Mouse (Mus musculus): ENCODE results near the gene Cdc27. TPM values are rescaled to one million over a fixed set of nuclear protein-coding genes. Genes with fewer than 3 reads are reported as not detected.
A peak's percentile ranks its signal among the peaks of the same experiment; 100 is the strongest.
"Not testable (repeated sequence)": the region's sequence is repeated elsewhere in the genome, so short reads cannot be mapped to it uniquely, and the experiment has no call there.

Cdc27 gene
- total RNA-seq, 2 experiments from 2014 or later: 53.2 to 57.8 TPM

- peak; percentile 51 to 68 for DNase-seq (ENCODE audit: low spot score in 2 of 2)
These were observed 21.0 kb upstream of the Cdc27 start for GRCm38 (mm10) chr11:104571373-104571772.

GRCm38 (mm10) chr11:104570515-104570914 is 20.1 kb upstream of the Cdc27 start:
- not testable (repeated sequence) for DNase-seq (ENCODE audit: low spot score in 2 of 2)

GRCm38 (mm10) chr11:104568326-104568725 is 17.9 kb upstream of the Cdc27 start:
- DNase-seq (ENCODE audit: low spot score in 2 of 2): no peak

GRCm38 (mm10) chr11:104567736-104568135 is 17.3 kb upstream of the Cdc27 start:
- DNase-seq (ENCODE audit: low spot score in 2 of 2): peak in 1 of 2 experiments; percentile 42

- no peak for DNase-seq (ENCODE audit: low spot score in 2 of 2)
These were observed 16.4 kb upstream of the Cdc27 start for GRCm38 (mm10) chr11:104566796-104567195.

- no peak for DNase-seq (ENCODE audit: low spot score in 2 of 2)
These were observed 15.7 kb upstream of the Cdc27 start for GRCm38 (mm10) chr11:104566097-104566496.

GRCm38 (mm10) chr11:104565172-104565571 is 14.8 kb upstream of the Cdc27 start:
- no peak for DNase-seq (ENCODE audit: low spot score in 2 of 2)

- peak in 1 of 2 experiments; percentile 42 for DNase-seq (ENCODE audit: low spot score in 2 of 2)
These were observed 13.1 kb upstream of the Cdc27 start for GRCm38 (mm10) chr11:104563496-104563895.

GRCm38 (mm10) chr11:104560971-104561370 is 10.6 kb upstream of the Cdc27 start:
- no peak for DNase-seq (ENCODE audit: low spot score in 2 of 2)

GRCm38 (mm10) chr11:104558651-104559403 is 8.4 kb upstream of the Cdc27 start:
- DNase-seq (ENCODE audit: low spot score in 2 of 2): no peak

- DNase-seq (ENCODE audit: low spot score in 2 of 2): no peak
These were observed 7.6 kb upstream of the Cdc27 start for GRCm38 (mm10) chr11:104558065-104558464.

- peak in 1 of 2 experiments; percentile 45 for DNase-seq (ENCODE audit: low spot score in 2 of 2)
These were observed 698 bp downstream of the Cdc27 start for GRCm38 (mm10) chr11:104549438-104550405.

GRCm38 (mm10) chr11:104547502-104547901 is 2.9 kb downstream of the Cdc27 start:
- DNase-seq (ENCODE audit: low spot score in 2 of 2): no peak

- no peak for DNase-seq (ENCODE audit: low spot score in 2 of 2)
These were observed 5.9 kb downstream of the Cdc27 start for GRCm38 (mm10) chr11:104544507-104544906.

GRCm38 (mm10) chr11:104543337-104543736 is 7.1 kb downstream of the Cdc27 start:
- not testable (repeated sequence) for DNase-seq (ENCODE audit: low spot score in 2 of 2)

- no peak for DNase-seq (ENCODE audit: low spot score in 2 of 2)
These were observed 10.6 kb downstream of the Cdc27 start for GRCm38 (mm10) chr11:104539811-104540210.

GRCm38 (mm10) chr11:104537945-104538555 is 12.4 kb downstream of the Cdc27 start:
- DNase-seq (ENCODE audit: low spot score in 2 of 2): no peak

- no peak for DNase-seq (ENCODE audit: low spot score in 2 of 2)
These were observed 13.6 kb downstream of the Cdc27 start for GRCm38 (mm10) chr11:104536843-104537242.

- DNase-seq (ENCODE audit: low spot score in 2 of 2): no peak
These were observed 24.5 kb downstream of the Cdc27 start for GRCm38 (mm10) chr11:104525935-104526334.

GRCm38 (mm10) chr11:104512436-104512835 is 38.0 kb downstream of the Cdc27 start:
- DNase-seq (ENCODE audit: low spot score in 2 of 2): no peak

GRCm38 (mm10) chr11:104510606-104511005 is 39.8 kb downstream of the Cdc27 start:
- DNase-seq (ENCODE audit: low spot score in 2 of 2): peak; percentile 25 to 39
